Mouse (Mus musculus): ENCODE measurements at regions not wholly inside any gene's neighbourhood (a gene's known extent, or its start where the extent isn't known, plus 50 kb on each side); places are given as distances from the start of the nearest gene placed in this dataset.

- no peak for DNase-seq (ENCODE audit: low spot score)
- Histone ChIP-seq H3K27me3 (replicated peaks; ENCODE audit: low read depth, poor library complexity, severe bottlenecking) (no peaks in the 10 kb centered on the region), H3K36me3 (replicated peaks) (no peaks in the 10 kb centered on the region), H3K4me3 (no peak overlapping the region), H3K4me1 (peaks cover 46% of the 10 kb centered on the region), H3K9me3 (no peaks in the 10 kb centered on the region), H3K27ac (replicated peaks) (no peak overlapping the region)
- WGBS: 73% methylated on average over 17 of the region's 17 CpGs
Observed at GRCm38 (mm10) chr13:107861384-107862134, 182.7 kb upstream of the Smim15 start.

- Histone ChIP-seq H3K27ac (replicated peaks) (no peak overlapping the region), H3K36me3 (replicated peaks) (no peaks in the 10 kb centered on the region), H3K4me3 (no peak overlapping the region), H3K27me3 (replicated peaks; ENCODE audit: low read depth, poor library complexity, severe bottlenecking) (no peaks in the 10 kb centered on the region), H3K4me1 (peaks cover 36% of the 10 kb centered on the region), H3K9me3 (no peaks in the 10 kb centered on the region)
- DNase-seq (ENCODE audit: low spot score): no peak
- WGBS: 73% methylated on average over 13 of the region's 13 CpGs
Observed at GRCm38 (mm10) chr13:107857043-107857755, 187.0 kb upstream of the Smim15 start.

GRCm38 (mm10) chr13:107850907-107851560, 193.2 kb upstream of the Smim15 start:
- no peaks in the 10 kb centered on the region for H3K9me3 ChIP-seq
- H3K27me3 ChIP-seq (replicated peaks; ENCODE audit: low read depth, poor library complexity, severe bottlenecking): no peaks in the 10 kb centered on the region
- no peak overlapping the region for H3K27ac ChIP-seq (replicated peaks)
- 71% methylated on average over 8 of the region's 8 CpGs for WGBS
- H3K36me3 ChIP-seq (replicated peaks): no peaks in the 10 kb centered on the region
- DNase-seq (ENCODE audit: low spot score): no peak
- H3K4me1 ChIP-seq: peaks cover 56% of the 10 kb centered on the region
- H3K4me3 ChIP-seq: no peak overlapping the region

- 72% methylated on average over 7 of the region's 7 CpGs for WGBS
- no peaks in the 10 kb centered on the region for H3K36me3 ChIP-seq (replicated peaks)
- peaks cover 70% of the 10 kb centered on the region for H3K4me1 ChIP-seq
- no peaks in the 10 kb centered on the region for H3K9me3 ChIP-seq
- no peak overlapping the region for H3K4me3 ChIP-seq
- no peak for DNase-seq (ENCODE audit: low spot score)
- H3K27ac ChIP-seq (replicated peaks): no peak overlapping the region
- no peaks in the 10 kb centered on the region for H3K27me3 ChIP-seq (replicated peaks; ENCODE audit: low read depth, poor library complexity, severe bottlenecking)
Observed at GRCm38 (mm10) chr13:107848871-107849270, 195.4 kb upstream of the Smim15 start.

GRCm38 (mm10) chr13:107847179-107848012, 196.8 kb upstream of the Smim15 start:
- H3K9me3 ChIP-seq: no peaks in the 10 kb centered on the region
- H3K36me3 ChIP-seq (replicated peaks): no peaks in the 10 kb centered on the region
- H3K4me3 ChIP-seq: peak overlapping the region; percentile 25; the same call in 1 of the 2 replicates
- 52% methylated on average over 18 of the region's 18 CpGs for WGBS
- H3K27ac ChIP-seq (replicated peaks): peak overlapping the region; percentile 65
- H3K27me3 ChIP-seq (replicated peaks; ENCODE audit: low read depth, poor library complexity, severe bottlenecking): no peaks in the 10 kb centered on the region
- peaks cover 79% of the 10 kb centered on the region for H3K4me1 ChIP-seq
- no peak for DNase-seq (ENCODE audit: low spot score)

- Histone ChIP-seq H3K9me3 (no peaks in the 10 kb centered on the region), H3K27ac (replicated peaks) (peak overlapping the region; percentile 65), H3K4me1 (peaks cover 82% of the 10 kb centered on the region), H3K27me3 (replicated peaks; ENCODE audit: low read depth, poor library complexity, severe bottlenecking) (no peaks in the 10 kb centered on the region), H3K4me3 (peak overlapping the region; percentile 25; the same call in 1 of the 2 replicates), H3K36me3 (replicated peaks) (no peaks in the 10 kb centered on the region)
- WGBS: 39% methylated on average over 10 of the region's 10 CpGs
- peak; percentile 55 for DNase-seq (ENCODE audit: low spot score)
Observed at GRCm38 (mm10) chr13:107846621-107847178, 197.5 kb upstream of the Smim15 start.

- Histone ChIP-seq H3K9me3 (no peaks in the 10 kb centered on the region), H3K4me1 (peaks cover 86% of the 10 kb centered on the region), H3K27me3 (replicated peaks; ENCODE audit: low read depth, poor library complexity, severe bottlenecking) (no peaks in the 10 kb centered on the region), H3K36me3 (replicated peaks) (no peaks in the 10 kb centered on the region), H3K4me3 (no peak overlapping the region), H3K27ac (replicated peaks) (no peak overlapping the region)
- no peak for DNase-seq (ENCODE audit: low spot score)
- 51% methylated on average over 4 of the region's 4 CpGs for WGBS
Observed at GRCm38 (mm10) chr13:107845838-107846237, 198.4 kb upstream of the Smim15 start.

GRCm38 (mm10) chr13:107844085-107844484, 200.2 kb upstream of the Smim15 start:
- Histone ChIP-seq H3K27me3 (replicated peaks; ENCODE audit: low read depth, poor library complexity, severe bottlenecking) (no peaks in the 10 kb centered on the region), H3K4me3 (no peak overlapping the region), H3K4me1 (peaks cover 75% of the 10 kb centered on the region), H3K36me3 (replicated peaks) (peaks cover 3% of the 10 kb centered on the region; the same call in 1 of the 2 replicates), H3K9me3 (no peaks in the 10 kb centered on the region), H3K27ac (replicated peaks) (no peak overlapping the region)
- 93% methylated on average over 4 of the region's 4 CpGs for WGBS
- no peak for DNase-seq (ENCODE audit: low spot score)

GRCm38 (mm10) chr13:107838126-107838715, 206.0 kb upstream of the Smim15 start:
- peaks cover 3% of the 10 kb centered on the region; the same call in 1 of the 2 replicates for H3K36me3 ChIP-seq (replicated peaks)
- no peaks in the 10 kb centered on the region for H3K27me3 ChIP-seq (replicated peaks; ENCODE audit: low read depth, poor library complexity, severe bottlenecking)
- DNase-seq (ENCODE audit: low spot score): no peak
- no peak overlapping the region for H3K4me3 ChIP-seq
- WGBS: 76% methylated on average over 9 of the region's 9 CpGs
- peaks cover 59% of the 10 kb centered on the region for H3K4me1 ChIP-seq
- H3K9me3 ChIP-seq: no peaks in the 10 kb centered on the region
- H3K27ac ChIP-seq (replicated peaks): no peak overlapping the region

- Histone ChIP-seq H3K9me3 (no peaks in the 10 kb centered on the region), H3K27me3 (replicated peaks; ENCODE audit: low read depth, poor library complexity, severe bottlenecking) (no peaks in the 10 kb centered on the region), H3K36me3 (replicated peaks) (peaks cover 3% of the 10 kb centered on the region; the same call in 1 of the 2 replicates), H3K27ac (replicated peaks) (no peak overlapping the region), H3K4me3 (no peak overlapping the region), H3K4me1 (peaks cover 53% of the 10 kb centered on the region)
- no peak for DNase-seq (ENCODE audit: low spot score)
- WGBS: 57% methylated on average over 5 of the region's 5 CpGs
Observed at GRCm38 (mm10) chr13:107837206-107837952, 206.9 kb upstream of the Smim15 start.

- no peak for DNase-seq (ENCODE audit: low spot score)
- Histone ChIP-seq H3K9me3 (no peaks in the 10 kb centered on the region), H3K27ac (replicated peaks) (no peak overlapping the region), H3K4me1 (peaks cover 57% of the 10 kb centered on the region), H3K36me3 (replicated peaks) (peaks cover 3% of the 10 kb centered on the region; the same call in 1 of the 2 replicates), H3K4me3 (no peak overlapping the region), H3K27me3 (replicated peaks; ENCODE audit: low read depth, poor library complexity, severe bottlenecking) (no peaks in the 10 kb centered on the region)
- 66% methylated on average over 9 of the region's 9 CpGs for WGBS
Observed at GRCm38 (mm10) chr13:107835756-107836385, 208.4 kb upstream of the Smim15 start.
